Mouse (Mus musculus) testis, adult 2 months (tissue): ENCODE measurements around the gene Slc24a3.

Experiments used
- CTCF ChIP-seq: fragments of 200-500 bp; IDR thresholded peaks from 2 replicates; pipeline ENCODE4 v1.5.1; 2012; ENCODE audit warnings: low read depth, mild to moderate bottlenecking, inconsistent platforms, low read length, moderate library complexity; ENCODE audit not compliant: control insufficient read depth, insufficient read depth, insufficient replicate concordance
- POLR2A ChIP-seq: fragments of 200-500 bp; IDR thresholded peaks from 2 replicates; pipeline ENCODE4 v1.6.1; 2012; ENCODE audit warnings: low read depth, mild to moderate bottlenecking, inconsistent platforms, low read length, moderate library complexity; ENCODE audit not compliant: control insufficient read depth

DNA sequence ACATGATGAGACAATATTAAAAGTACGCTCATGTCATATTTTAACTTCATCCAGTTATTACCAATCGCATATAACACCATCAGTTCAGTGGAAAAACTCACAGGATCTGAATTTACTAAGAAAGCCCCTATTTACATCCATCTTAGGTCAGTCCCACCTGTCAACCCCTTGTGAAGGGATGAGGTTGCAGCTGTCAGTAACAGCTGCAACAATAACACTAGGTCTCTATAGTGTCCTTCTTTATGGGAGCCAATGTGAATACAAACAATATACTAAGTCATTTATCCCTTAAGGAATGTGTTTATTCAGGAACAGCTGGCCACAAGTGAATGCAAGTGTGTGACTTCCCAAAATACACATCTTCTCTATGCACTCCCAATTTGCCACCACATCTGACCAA is 388.2 kb downstream of the Slc24a3 start:
- TF ChIP-seq POLR2A (no peak), CTCF (no peak)
